Mouse (Mus musculus) left cerebral cortex, adult 2 months (tissue): ENCODE measurements at regions not wholly inside any gene's neighbourhood (a gene's known extent, or its start where the extent isn't known, plus 50 kb on each side); places are given as distances from the start of the nearest gene placed in this dataset.
A peak's percentile ranks its signal among the peaks of the same experiment; 100 is the strongest.

Experiments
- DNase-seq, 2 experiments: peaks; one replicate each; pipeline ENCODE4 v3.0.0; 2021 to 2022; ENCODE audit warnings: low spot score in 2 of 2, mixed read lengths in 1 of 2; ENCODE audit errors: extremely low spot score in 1 of 2
- H3K27ac ChIP-seq: fragments of 200-600 bp; 2 replicates; pipeline ENCODE4 v1.8.1; 2022
- H3K4me3 ChIP-seq: fragments of 200-600 bp; 2 replicates; pipeline ENCODE4 v1.8.1; 2022
- CTCF ChIP-seq: fragments of 200-600 bp; IDR thresholded peaks from 2 replicates; pipeline ENCODE4 v1.8.1; 2022; ENCODE audit warnings: antibody characterized with exemption, mild to moderate bottlenecking, moderate library complexity
- intact Hi-C: fragments of 180-260 bp; cut with DNase I; formaldehyde crosslinking; loops from one replicate; pipeline ENCODE4 v1.15.1; 2025

DNA sequence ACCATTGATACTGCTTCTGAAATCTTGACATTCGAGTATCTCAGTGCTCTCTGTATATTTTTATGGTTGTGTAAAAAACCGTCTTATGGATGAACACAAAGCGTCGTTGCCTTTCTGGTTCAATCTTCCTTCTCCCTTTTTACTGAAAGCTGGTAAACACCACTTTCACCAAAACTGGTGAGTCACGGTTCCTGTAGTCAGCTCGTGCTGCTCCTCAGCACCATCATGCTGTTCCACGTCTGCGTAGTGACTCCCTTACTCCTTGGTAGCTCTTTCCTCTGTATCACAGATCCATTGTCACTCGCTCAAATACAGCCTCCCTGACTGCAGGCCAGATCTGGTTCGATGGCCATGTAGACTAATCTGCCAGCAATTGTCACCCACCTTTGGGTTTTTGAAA is 346.2 kb upstream of the Zmiz1 start:
- no peak overlapping the region for H3K4me3 ChIP-seq
- intact Hi-C loops: loop anchor here (10.0 kb wide), 1 partner anchor 608 kb away; no protein-coding TSS in a partner anchor
- no peak overlapping the region for H3K27ac ChIP-seq
- DNase-seq: no peak
- TF ChIP-seq CTCF: no peak

DNA sequence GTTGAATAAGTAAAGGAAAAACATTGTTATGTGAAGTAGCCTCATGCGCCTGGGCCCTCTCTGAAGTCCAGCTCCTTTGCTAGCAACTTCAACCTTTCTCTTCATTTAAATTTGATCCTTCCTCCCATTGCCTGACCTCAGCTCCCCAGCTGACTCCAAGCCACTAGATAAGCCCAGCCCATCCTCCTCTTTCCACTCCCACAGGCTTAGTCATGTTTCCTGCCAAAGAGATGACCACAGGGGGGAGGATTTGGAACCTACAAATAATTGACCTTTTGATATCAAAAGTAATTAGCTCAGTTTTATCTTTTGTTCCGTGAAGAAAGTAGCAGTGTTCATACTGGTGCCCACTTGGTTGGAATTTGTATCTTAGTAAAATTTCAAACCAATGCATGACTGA is 345.7 kb upstream of the Zmiz1 start:
- Histone ChIP-seq H3K4me3 (no peak overlapping the region), H3K27ac (no peak overlapping the region)
- DNase-seq: no peak
- TF ChIP-seq CTCF: no peak
- intact Hi-C loops: loop anchor here (10.0 kb wide), 1 partner anchor 609 kb away; no protein-coding TSS in a partner anchor

DNA sequence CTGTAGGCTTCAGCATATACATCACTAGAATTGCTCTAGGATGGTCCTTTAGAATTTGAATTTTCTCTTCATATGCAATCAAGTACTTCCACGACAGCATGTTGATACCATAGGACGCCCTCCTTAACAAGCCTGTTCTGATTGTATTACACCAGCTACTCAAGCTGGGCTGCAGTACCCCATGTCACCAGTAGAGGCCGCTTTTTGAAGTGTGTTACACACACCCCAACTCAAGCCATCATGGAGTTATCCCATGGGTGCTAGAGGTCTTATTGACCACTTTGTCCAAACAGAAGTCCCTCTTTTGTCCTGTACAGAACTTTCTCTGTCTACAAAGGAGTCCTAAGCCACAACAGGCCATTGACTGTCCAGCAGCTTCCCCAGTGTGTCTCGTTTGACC is 342.6 kb upstream of the Zmiz1 start:
- peak; percentile 54 to 71 for DNase-seq
- no peak overlapping the region for H3K4me3 ChIP-seq
- intact Hi-C loops: loop anchor here (5.0 to 10.0 kb wide), 2 partner anchors 341 to 612 kb away; partner anchors contain the start of gene Zmiz1
- peak; percentile 97 for TF ChIP-seq CTCF
- no peak overlapping the region for H3K27ac ChIP-seq

GRCm38 (mm10) chr14:25119999-25120398 is 339.0 kb upstream of the Zmiz1 start:
- intact Hi-C loops: loop anchor here (2.0 to 10.0 kb wide), 3 partner anchors 337 to 615 kb away; partner anchors contain the start of gene Zmiz1
- Histone ChIP-seq H3K27ac (no peak overlapping the region), H3K4me3 (no peak overlapping the region)
- peak; percentile 18 for TF ChIP-seq CTCF
- DNase-seq: no peak

GRCm38 (mm10) chr14:25120506-25120905 is 338.5 kb upstream of the Zmiz1 start:
- TF ChIP-seq CTCF: no peak

DNA sequence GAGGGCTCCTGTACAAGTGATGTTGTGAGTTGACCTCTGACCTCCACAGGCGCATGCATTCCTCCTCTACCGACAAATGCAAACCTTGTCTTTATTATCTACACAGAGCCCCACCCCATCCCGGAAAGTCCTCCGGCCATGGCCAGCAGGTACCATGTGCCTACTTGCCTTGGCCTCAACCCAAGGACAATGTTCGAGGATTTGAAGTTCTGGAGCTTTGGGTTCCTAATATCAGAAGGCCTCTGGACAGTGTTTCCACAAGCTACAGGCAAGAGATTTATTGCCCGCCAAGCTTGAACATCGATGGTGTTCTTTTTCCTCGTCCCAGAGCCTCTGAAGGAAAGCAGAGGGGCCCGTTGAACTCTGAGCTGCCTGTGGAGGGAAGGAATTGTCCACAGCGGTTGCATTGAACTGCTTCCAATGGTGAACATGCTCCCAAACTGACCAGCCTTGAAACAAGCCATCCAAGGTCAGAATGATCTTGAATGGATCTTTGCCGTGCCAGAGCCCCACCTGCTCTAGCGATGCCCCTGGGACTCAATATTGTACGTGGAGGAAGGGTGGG is 335.9 kb upstream of the Zmiz1 start:
- Histone ChIP-seq H3K4me3 (no peak overlapping the region), H3K27ac (no peak overlapping the region)
- intact Hi-C loops: no loop called here
- no peak for TF ChIP-seq CTCF
- no peak for DNase-seq

More at GRCm38 (mm10) chr14:25120506-25120905, 338.5 kb upstream of the Zmiz1 start:
- intact Hi-C loops: loop anchor here (2.0 kb wide), 1 partner anchor 444 kb away; no protein-coding TSS in a partner anchor
- no peak for DNase-seq
- Histone ChIP-seq H3K4me3 (no peak overlapping the region), H3K27ac (no peak overlapping the region)

DNA sequence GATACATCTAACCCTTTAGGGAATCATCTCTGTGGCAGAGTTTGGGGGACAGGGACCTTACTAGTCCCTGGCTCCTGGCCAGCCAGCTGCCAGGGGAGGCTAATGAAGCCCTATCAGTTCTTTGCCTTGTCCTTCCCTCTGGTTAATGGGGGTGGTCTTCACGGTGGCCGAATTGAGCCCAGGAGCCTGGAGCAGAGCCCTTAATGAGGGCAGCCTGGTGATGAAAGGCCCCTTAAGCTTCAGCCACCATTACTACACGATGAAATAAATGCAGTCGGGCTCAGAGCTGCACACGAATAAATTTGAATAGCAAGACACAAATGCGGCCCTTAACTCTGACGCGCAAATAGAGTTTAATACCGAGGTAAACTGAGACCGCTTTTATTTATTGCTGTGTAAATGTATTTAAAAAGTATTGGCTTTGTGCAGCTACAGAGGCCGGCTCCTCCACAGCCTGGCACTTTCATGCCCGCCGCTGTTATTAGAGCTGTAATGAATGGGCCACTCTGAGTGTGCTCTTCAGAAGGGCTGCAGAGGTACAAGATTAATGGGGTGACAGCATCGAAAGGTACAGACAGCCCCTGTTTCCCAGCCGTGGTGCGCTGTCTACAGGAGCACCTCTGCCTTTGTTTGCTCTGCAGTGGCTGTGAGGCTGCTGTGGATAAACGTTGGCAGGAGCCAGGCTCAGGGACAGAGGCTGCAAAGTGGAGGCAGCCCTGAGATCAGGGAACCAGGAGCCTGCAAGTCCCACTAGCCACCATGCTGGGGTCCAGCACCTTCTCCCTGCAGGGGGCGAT is 335.2 kb upstream of the Zmiz1 start:
- no peak for TF ChIP-seq CTCF
- Histone ChIP-seq H3K27ac (no peak overlapping the region), H3K4me3 (no peak overlapping the region)
- intact Hi-C loops: no loop called here
- DNase-seq: no peak

DNA sequence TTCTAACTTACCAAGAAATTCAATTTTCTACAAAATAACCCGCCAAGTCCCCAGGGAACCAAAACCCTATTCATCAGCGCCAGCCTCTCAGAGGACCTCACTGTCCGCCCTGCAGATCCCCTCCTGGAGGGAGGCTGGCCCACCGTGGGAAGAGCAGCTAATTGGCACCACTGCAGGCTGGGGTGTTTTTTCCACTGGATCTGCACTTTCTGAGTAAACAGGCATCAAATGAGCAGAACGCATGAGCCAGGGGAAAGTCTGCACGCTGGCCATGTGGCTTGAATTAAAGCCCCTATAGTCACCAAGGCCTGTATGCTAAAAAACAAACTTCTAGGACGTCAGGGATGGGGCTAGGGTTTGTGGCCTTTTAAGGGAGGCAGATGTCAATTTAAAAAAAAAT is 332.4 kb upstream of the Zmiz1 start:
- TF ChIP-seq CTCF: no peak
- H3K27ac ChIP-seq: no peak overlapping the region
- intact Hi-C loops: no loop called here
- no peak overlapping the region for H3K4me3 ChIP-seq
- DNase-seq: no peak

GRCm38 (mm10) chr14:25127544-25128159 is 331.3 kb upstream of the Zmiz1 start:
- peak overlapping the region; percentile 33 for H3K4me3 ChIP-seq
- DNase-seq: peak; percentile 28 to 44
- H3K27ac ChIP-seq: peak overlapping the region; percentile 86
- no peak for TF ChIP-seq CTCF
- intact Hi-C loops: no loop called here

- intact Hi-C loops: no loop called here
- peak overlapping the region; percentile 86 for H3K27ac ChIP-seq
- H3K4me3 ChIP-seq: peak overlapping the region; percentile 33
- no peak for DNase-seq
- no peak for TF ChIP-seq CTCF
Observed at GRCm38 (mm10) chr14:25128160-25128547, 330.8 kb upstream of the Zmiz1 start.

DNA sequence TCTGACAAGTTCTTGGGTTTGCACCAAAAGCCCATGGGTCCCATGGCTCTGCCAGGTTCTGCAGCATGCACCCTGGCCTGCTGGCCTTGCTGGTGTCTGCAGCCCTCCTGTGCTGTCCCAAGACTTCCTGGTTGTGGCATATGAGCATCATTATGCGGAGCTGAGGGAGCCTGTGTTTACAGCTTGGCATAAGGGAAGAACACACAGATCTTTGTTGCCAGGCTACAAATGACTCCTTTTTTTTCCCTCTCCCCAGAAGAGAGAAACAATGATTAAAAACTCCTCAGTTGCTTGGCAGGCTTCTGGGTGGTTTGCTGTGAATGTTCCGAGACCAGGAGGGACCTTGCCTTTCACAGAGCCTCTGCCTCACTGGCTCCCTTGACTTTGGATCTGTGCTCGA is 323.6 kb upstream of the Zmiz1 start:
- intact Hi-C loops: loop anchor here (5.0 to 10.0 kb wide), 2 partner anchors 52 to 361 kb away; no protein-coding TSS in a partner anchor
- DNase-seq: no peak
- no peak for TF ChIP-seq CTCF
- peak overlapping the region; percentile 53 for H3K27ac ChIP-seq
- no peak overlapping the region for H3K4me3 ChIP-seq

DNA sequence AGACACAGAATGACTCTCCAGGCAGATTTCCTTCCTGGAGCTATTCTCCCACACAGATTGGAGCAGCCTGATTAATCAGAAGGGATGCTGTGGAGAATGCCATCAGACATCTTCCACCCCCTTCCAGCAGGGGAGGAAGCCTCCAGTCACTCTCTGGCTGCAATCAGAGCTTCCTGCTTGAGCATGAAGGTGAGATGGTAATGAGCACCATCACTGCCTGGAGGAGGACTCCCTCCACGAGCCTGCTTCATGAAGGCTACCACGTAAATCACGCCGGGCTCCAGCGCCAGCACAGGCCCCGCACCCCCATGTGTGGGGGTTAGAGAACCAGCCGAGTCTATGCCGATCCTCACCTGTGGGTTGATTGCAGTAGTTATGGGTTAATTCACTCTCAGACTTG is 321.7 kb upstream of the Zmiz1 start:
- intact Hi-C loops: loop anchor here (5.0 to 10.0 kb wide), 2 partner anchors 50 to 363 kb away; no protein-coding TSS in a partner anchor
- peak; percentile 17; the same call in 1 of the 2 replicates for TF ChIP-seq CTCF
- no peak overlapping the region for H3K4me3 ChIP-seq
- peak overlapping the region; percentile 33; the same call in 1 of the 2 replicates for H3K27ac ChIP-seq
- DNase-seq: peak; percentile 44 to 60
